ENCODE assay signal across 24 mouse cellular contexts in the genomic region with DNA sequence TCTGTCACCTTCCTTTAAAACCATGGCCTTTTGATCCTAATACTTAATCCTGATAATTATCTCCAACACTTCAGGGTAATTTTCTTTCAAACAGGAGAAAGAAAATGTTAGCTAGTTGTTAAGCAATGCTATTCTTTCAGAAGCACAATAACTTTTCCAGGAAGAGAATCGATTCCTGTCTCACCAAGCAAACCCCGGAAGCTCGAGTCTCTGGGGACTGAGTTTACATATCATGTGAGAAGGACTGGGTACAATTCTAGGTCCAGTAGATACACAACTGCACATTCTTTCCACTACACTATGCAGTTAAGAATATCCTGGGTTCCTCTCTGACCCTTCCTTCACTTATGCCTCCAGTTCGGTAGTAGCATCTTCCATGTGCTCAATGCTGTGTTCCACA.
"Had no signal": no experiment of that assay in that cellular context is flagged by ENCODE, and none has a peak within 500 bp of the region (broad histone marks: within the 10 kb centered on the region; RNA-seq: fewer than 3 reads in every experiment).

No protein-coding gene starts in this region.

- DNase-seq: gastrocnemius, postnatal 10 days; gastrocnemius, postnatal 25 days; heart, adult 18-20 months; heart, postnatal 10 days; heart, postnatal 4 days; kidney, adult 11 months; kidney, adult 2 months; kidney, adult 9 months; kidney, postnatal 14 days; kidney, postnatal 36 days; layer of hippocampus, adult 9-11 months; layer of hippocampus, postnatal 36 days; left cerebral cortex, postnatal 4 days had no signal

- H3K9me3 ChIP-seq: heart, embryonic 10.5 days; heart, embryonic 12.5 days; hindbrain, embryonic 13.5 days; hindbrain, embryonic 15.5 days; kidney, embryonic 15.5 days; limb, embryonic 13.5 days; limb, embryonic 15.5 days had no signal

- H3K36me3 ChIP-seq: heart, embryonic 10.5 days; heart, embryonic 12.5 days; hindbrain, embryonic 13.5 days; hindbrain, embryonic 15.5 days; kidney, embryonic 15.5 days; limb, embryonic 13.5 days; limb, embryonic 15.5 days had no signal

- H3K27ac ChIP-seq: gastrocnemius, adult 2 months; heart, embryonic 10.5 days; hindbrain, embryonic 13.5 days; hindbrain, embryonic 15.5 days; hindbrain, postnatal 0 days; kidney, embryonic 15.5 days; kidney, postnatal 0 days; limb, embryonic 13.5 days; limb, embryonic 15.5 days had no signal

- H3K27me3 ChIP-seq: heart, embryonic 12.5 days; hindbrain, embryonic 15.5 days; kidney, embryonic 15.5 days; limb, embryonic 13.5 days; limb, embryonic 15.5 days had no signal

- ATAC-seq: hindbrain, postnatal 0 days; intestine, embryonic 16.5 days had no signal

- H3K4me1 ChIP-seq: heart, embryonic 10.5 days; hindbrain, embryonic 15.5 days; limb, embryonic 13.5 days; limb, embryonic 15.5 days had no signal

- H3K4me2 ChIP-seq: heart, embryonic 12.5 days; hindbrain, embryonic 13.5 days; hindbrain, embryonic 15.5 days; kidney, embryonic 15.5 days; limb, embryonic 13.5 days; limb, embryonic 15.5 days had no signal

- H3K9ac ChIP-seq: heart, embryonic 12.5 days; hindbrain, embryonic 13.5 days; hindbrain, embryonic 15.5 days; kidney, embryonic 15.5 days; limb, embryonic 13.5 days; limb, embryonic 15.5 days had no signal

- H3K4me3 ChIP-seq: gastrocnemius, adult 2 months; heart, embryonic 10.5 days; heart, embryonic 12.5 days; hindbrain, embryonic 13.5 days; hindbrain, embryonic 15.5 days; kidney, embryonic 15.5 days; limb, embryonic 13.5 days; limb, embryonic 15.5 days had no signal
